Mouse (Mus musculus): ENCODE measurements at regions not wholly inside any gene's neighbourhood (a gene's known extent, or its start where the extent isn't known, plus 50 kb on each side); places are given as distances from the start of the nearest gene placed in this dataset.

GRCm38 (mm10) chr5:35221451-35222305 lies 56.4 kb upstream of the Adra2c start:
- DNase-seq (ENCODE audit: extremely low spot score, low spot score): no peak

- DNase-seq (ENCODE audit: extremely low spot score, low spot score): no peak
Observed at GRCm38 (mm10) chr5:35216271-35216670, 61.8 kb upstream of the Adra2c start.

- DNase-seq (ENCODE audit: extremely low spot score, low spot score): no peak
Observed at GRCm38 (mm10) chr5:35215480-35216195, 62.5 kb upstream of the Adra2c start.

GRCm38 (mm10) chr5:35215007-35215406 lies 63.1 kb upstream of the Adra2c start:
- no peak for DNase-seq (ENCODE audit: extremely low spot score, low spot score)

GRCm38 (mm10) chr5:35209348-35209747 lies 68.8 kb upstream of the Adra2c start:
- no peak for DNase-seq (ENCODE audit: extremely low spot score, low spot score)

- DNase-seq (ENCODE audit: extremely low spot score, low spot score): no peak
Observed at GRCm38 (mm10) chr5:35204049-35204448, 74.1 kb upstream of the Adra2c start.

- no peak for DNase-seq (ENCODE audit: extremely low spot score, low spot score)
Observed at GRCm38 (mm10) chr5:35198468-35198867, 79.7 kb upstream of the Adra2c start.

- no peak for DNase-seq (ENCODE audit: extremely low spot score, low spot score)
Observed at GRCm38 (mm10) chr5:35189113-35189797, 83.7 kb upstream of the Lrpap1 start.

GRCm38 (mm10) chr5:35185826-35186225 lies 80.3 kb upstream of the Lrpap1 start:
- no peak for DNase-seq (ENCODE audit: extremely low spot score, low spot score)

- DNase-seq (ENCODE audit: extremely low spot score, low spot score): no peak
Observed at GRCm38 (mm10) chr5:35185289-35185688, 79.7 kb upstream of the Lrpap1 start.

- no peak for DNase-seq (ENCODE audit: extremely low spot score, low spot score)
Observed at GRCm38 (mm10) chr5:35183418-35183817, 77.9 kb upstream of the Lrpap1 start.

- no peak for DNase-seq (ENCODE audit: extremely low spot score, low spot score)
Observed at GRCm38 (mm10) chr5:35177332-35177731, 71.8 kb upstream of the Lrpap1 start.

GRCm38 (mm10) chr5:35176112-35176848 lies 70.7 kb upstream of the Lrpap1 start:
- no peak for DNase-seq (ENCODE audit: extremely low spot score, low spot score)

- no peak for DNase-seq (ENCODE audit: extremely low spot score, low spot score)
Observed at GRCm38 (mm10) chr5:35174318-35174717, 68.8 kb upstream of the Lrpap1 start.

- no peak for DNase-seq (ENCODE audit: extremely low spot score, low spot score)
Observed at GRCm38 (mm10) chr5:35171336-35171735, 65.8 kb upstream of the Lrpap1 start.

- DNase-seq (ENCODE audit: extremely low spot score, low spot score): no peak
Observed at GRCm38 (mm10) chr5:35170369-35171130, 65.0 kb upstream of the Lrpap1 start.

- DNase-seq (ENCODE audit: extremely low spot score, low spot score): no peak
Observed at GRCm38 (mm10) chr5:35169614-35170293, 64.2 kb upstream of the Lrpap1 start.

GRCm38 (mm10) chr5:35168853-35169252 lies 63.3 kb upstream of the Lrpap1 start:
- no peak for DNase-seq (ENCODE audit: extremely low spot score, low spot score)

- no peak for DNase-seq (ENCODE audit: extremely low spot score, low spot score)
Observed at GRCm38 (mm10) chr5:35168369-35168768, 62.8 kb upstream of the Lrpap1 start.

- no peak for DNase-seq (ENCODE audit: extremely low spot score, low spot score)
Observed at GRCm38 (mm10) chr5:35165993-35166392, 60.4 kb upstream of the Lrpap1 start.

All from neural tube, embryonic 10.5 days (tissue).